Mouse (Mus musculus) C2C12 (cell line): Measurements from ENCODE around the gene Slc25a41.

Source experiments
- CEBPB ChIP-seq: IDR thresholded peaks from one replicate; pipeline ENCODE4 v1.6.1; 2011; ENCODE audit warnings: low read depth, mild to moderate bottlenecking, control low read depth, moderate library complexity
- CTCF ChIP-seq: IDR thresholded peaks from one replicate; pipeline ENCODE4 v1.5.1; 2011; ENCODE audit not compliant: control insufficient read depth, insufficient read depth, insufficient read length
- MAX ChIP-seq: IDR thresholded peaks from one replicate; pipeline ENCODE4 v1.6.1; 2011; ENCODE audit warnings: mild to moderate bottlenecking, control low read depth
- USF1 ChIP-seq: IDR thresholded peaks from one replicate; pipeline ENCODE4 v1.6.1; 2011; ENCODE audit warnings: low read depth, mild to moderate bottlenecking, control low read depth, moderate library complexity

DNA sequence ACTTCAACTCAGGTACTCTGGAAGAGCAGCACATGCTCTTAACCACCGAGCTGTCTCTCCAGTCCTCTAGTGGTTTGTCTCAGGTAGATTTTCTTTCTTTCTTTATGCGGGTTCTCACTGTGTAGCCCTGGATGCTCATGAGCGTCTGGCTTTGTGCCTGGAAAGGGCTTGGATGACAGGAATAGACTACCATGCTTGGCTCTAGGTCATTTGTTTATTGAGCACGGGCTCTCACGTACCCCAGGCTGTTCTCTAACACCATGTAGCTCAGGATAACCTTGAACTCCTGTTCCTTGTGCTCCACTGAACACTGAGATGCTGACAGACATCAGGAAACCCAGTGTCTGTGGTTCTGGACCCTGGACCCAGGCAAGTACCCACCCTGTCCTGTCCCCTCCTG is 41.0 kb upstream of the Slc25a41 start:
- TF ChIP-seq CEBPB (no peak), CTCF (no peak), MAX (no peak), USF1 (no peak)
